Mouse (Mus musculus): ENCODE measurements around the gene Myo18b. TPM values are rescaled to one million over a fixed set of nuclear protein-coding genes. Genes with fewer than 3 reads are reported as not detected.

Myo18b gene
- polyA plus RNA-seq, 1 experiment from 2014 or later, result 0.14 TPM

DNA sequence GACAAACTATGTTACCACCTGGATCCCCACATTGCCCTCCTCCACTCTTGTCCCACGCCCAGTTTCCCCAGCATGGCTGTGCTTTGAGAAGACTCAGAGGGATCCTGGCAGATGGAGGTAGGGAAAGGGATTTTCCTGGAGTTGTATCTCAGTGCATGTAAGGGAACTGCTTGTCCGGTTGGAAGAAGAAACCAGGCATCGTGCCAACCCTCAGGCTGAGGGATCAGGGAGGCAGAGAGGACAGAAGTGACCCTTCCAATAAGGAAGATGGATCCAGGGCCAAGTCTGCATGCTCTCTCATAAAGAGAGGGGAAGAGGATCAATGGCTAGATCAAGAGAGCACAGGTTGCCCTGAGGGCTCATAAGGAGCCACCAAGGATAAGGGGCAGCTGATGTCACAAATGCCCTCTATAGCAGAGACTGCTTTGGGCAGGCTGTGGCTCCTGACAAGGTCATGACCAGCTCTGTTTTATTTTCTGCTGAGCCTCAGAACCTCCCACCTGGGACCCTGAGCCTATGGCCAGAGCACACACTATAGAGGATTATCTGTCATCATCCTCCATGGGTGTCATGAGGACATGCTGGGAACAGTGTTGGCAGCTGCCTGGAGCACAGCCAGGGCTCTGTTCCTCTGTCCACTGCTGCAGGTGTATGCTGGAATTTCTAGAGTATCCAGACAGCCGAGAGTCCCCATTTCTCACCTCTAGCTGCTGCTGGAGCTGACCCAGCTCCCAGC, 105.6 kb downstream of the Myo18b start:
- Histone ChIP-seq H3K4me2 (ENCODE audit: low read depth, low read length) (no peak overlapping the region), H3K9ac (replicated peaks; ENCODE audit: low read length) (no peak overlapping the region), H3K9me3 (replicated peaks; ENCODE audit: control insufficient read depth, low read length) (no peaks in the 10 kb centered on the region), H3K4me1 (ENCODE audit: control insufficient read depth, insufficient read depth, low read length) (no peaks in the 10 kb centered on the region), H3K27ac (replicated peaks; ENCODE audit: low read depth, low read length) (no peak overlapping the region), H3K27me3 (ENCODE audit: control insufficient read depth, insufficient read depth, low read length) (no peaks in the 10 kb centered on the region), H3K36me3 (replicated peaks; ENCODE audit: control insufficient read depth, insufficient read depth, low read depth, low read length) (no peaks in the 10 kb centered on the region), H3K4me3 (ENCODE audit: low read depth, low read length) (no peak overlapping the region)
- DNase-seq (ENCODE audit: low spot score) (no peak), ATAC-seq (replicated peaks; ENCODE audit: insufficient number of reproducible peaks, low FRiP score, low TSS enrichment, low read depth) (no peak)
- WGBS, result 75% methylated on average over 4 of the region's 4 CpGs

DNA sequence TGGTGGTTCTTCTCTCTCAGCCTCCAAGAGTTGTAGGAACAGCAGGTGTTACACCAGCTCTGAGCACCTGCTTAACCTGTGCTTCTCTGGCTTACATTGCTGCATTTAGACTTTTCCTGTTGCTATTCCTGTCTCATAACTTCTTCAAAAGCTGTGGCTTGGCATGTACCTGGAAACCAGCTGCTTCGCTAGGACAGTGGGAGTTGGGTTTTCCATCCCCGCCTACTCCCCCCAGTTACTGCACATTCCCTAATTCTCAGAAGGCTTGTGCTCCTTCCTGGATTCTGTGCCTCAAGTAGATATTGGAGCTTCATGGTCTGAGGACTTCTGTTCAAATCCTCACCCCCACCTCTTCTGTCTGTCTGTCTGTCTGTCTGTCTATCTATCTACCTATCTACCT, 107.7 kb downstream of the Myo18b start:
- no peaks in the 10 kb centered on the region for H3K9me3 ChIP-seq (replicated peaks; ENCODE audit: control insufficient read depth, low read length)
- H3K4me2 ChIP-seq (ENCODE audit: low read depth, low read length), result no peak overlapping the region
- no peaks in the 10 kb centered on the region for H3K4me1 ChIP-seq (ENCODE audit: control insufficient read depth, insufficient read depth, low read length)
- H3K36me3 ChIP-seq (replicated peaks; ENCODE audit: control insufficient read depth, insufficient read depth, low read depth, low read length), result no peaks in the 10 kb centered on the region
- ATAC-seq (replicated peaks; ENCODE audit: insufficient number of reproducible peaks, low FRiP score, low TSS enrichment, low read depth) (no peak), DNase-seq (ENCODE audit: low spot score) (no peak)
- H3K9ac ChIP-seq (replicated peaks; ENCODE audit: low read length), result no peak overlapping the region
- H3K27me3 ChIP-seq (ENCODE audit: control insufficient read depth, insufficient read depth, low read length), result no peaks in the 10 kb centered on the region
- WGBS, result 91% methylated on average over 2 of the region's 2 CpGs
- no peak overlapping the region for H3K4me3 ChIP-seq (ENCODE audit: low read depth, low read length)
- H3K27ac ChIP-seq (replicated peaks; ENCODE audit: low read depth, low read length), result no peak overlapping the region

DNA sequence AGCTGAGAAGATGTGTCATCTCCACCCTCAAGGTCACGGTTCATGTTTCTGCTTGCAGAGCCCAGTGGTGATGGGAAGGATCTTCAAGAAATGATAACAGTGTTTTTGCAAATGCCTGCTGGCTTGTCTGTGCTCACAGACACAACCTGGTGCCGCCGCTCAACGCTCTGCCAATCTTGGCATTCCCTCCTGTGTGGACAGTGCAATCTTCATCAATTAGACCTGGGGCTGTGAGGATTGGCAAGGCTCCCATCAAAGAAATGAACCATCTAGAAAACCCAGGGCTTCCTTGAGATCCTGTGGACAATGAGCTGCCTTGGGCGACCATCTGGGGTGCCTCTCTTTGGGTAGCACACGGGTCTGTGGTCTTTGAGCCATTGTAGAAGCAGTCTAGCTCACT, 109.4 kb downstream of the Myo18b start:
- Histone ChIP-seq H3K27ac (replicated peaks; ENCODE audit: low read depth, low read length) (no peak overlapping the region), H3K4me3 (ENCODE audit: low read depth, low read length) (no peak overlapping the region), H3K9me3 (replicated peaks; ENCODE audit: control insufficient read depth, low read length) (no peaks in the 10 kb centered on the region), H3K4me1 (ENCODE audit: control insufficient read depth, insufficient read depth, low read length) (no peaks in the 10 kb centered on the region), H3K27me3 (ENCODE audit: control insufficient read depth, insufficient read depth, low read length) (no peaks in the 10 kb centered on the region), H3K9ac (replicated peaks; ENCODE audit: low read length) (no peak overlapping the region), H3K36me3 (replicated peaks; ENCODE audit: control insufficient read depth, insufficient read depth, low read depth, low read length) (no peaks in the 10 kb centered on the region), H3K4me2 (ENCODE audit: low read depth, low read length) (no peak overlapping the region)
- ATAC-seq (replicated peaks; ENCODE audit: insufficient number of reproducible peaks, low FRiP score, low TSS enrichment, low read depth) (no peak), DNase-seq (ENCODE audit: low spot score) (no peak)
- 87% methylated on average over 6 of the region's 6 CpGs for WGBS

DNA sequence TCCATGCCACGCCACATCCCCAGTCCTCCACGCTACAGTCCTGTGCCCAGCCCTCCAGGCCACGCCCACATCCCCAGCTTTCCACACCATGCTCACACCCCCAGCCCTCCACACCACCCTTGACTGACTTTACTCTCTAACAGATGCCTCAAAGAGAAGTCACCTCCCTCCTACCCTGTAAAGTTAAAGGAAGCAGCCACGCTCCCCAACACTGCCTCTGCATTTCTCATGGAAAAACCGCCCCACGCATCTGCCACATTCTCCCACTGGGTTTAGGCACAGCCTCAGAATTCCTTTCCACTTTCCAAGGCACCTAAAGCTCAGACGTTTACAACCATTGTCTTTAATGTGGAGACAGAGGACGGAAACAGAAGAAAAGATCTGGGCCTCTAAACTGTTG, 110.1 kb downstream of the Myo18b start:
- Histone ChIP-seq H3K9me3 (replicated peaks; ENCODE audit: control insufficient read depth, low read length) (no peaks in the 10 kb centered on the region), H3K9ac (replicated peaks; ENCODE audit: low read length) (no peak overlapping the region), H3K27ac (replicated peaks; ENCODE audit: low read depth, low read length) (no peak overlapping the region), H3K36me3 (replicated peaks; ENCODE audit: control insufficient read depth, insufficient read depth, low read depth, low read length) (no peaks in the 10 kb centered on the region), H3K4me2 (ENCODE audit: low read depth, low read length) (no peak overlapping the region), H3K4me1 (ENCODE audit: control insufficient read depth, insufficient read depth, low read length) (no peaks in the 10 kb centered on the region), H3K4me3 (ENCODE audit: low read depth, low read length) (no peak overlapping the region), H3K27me3 (ENCODE audit: control insufficient read depth, insufficient read depth, low read length) (no peaks in the 10 kb centered on the region)
- DNase-seq (ENCODE audit: low spot score) (no peak), ATAC-seq (replicated peaks; ENCODE audit: insufficient number of reproducible peaks, low FRiP score, low TSS enrichment, low read depth) (no peak)
- WGBS, result 81% methylated on average over 8 of the region's 8 CpGs

DNA sequence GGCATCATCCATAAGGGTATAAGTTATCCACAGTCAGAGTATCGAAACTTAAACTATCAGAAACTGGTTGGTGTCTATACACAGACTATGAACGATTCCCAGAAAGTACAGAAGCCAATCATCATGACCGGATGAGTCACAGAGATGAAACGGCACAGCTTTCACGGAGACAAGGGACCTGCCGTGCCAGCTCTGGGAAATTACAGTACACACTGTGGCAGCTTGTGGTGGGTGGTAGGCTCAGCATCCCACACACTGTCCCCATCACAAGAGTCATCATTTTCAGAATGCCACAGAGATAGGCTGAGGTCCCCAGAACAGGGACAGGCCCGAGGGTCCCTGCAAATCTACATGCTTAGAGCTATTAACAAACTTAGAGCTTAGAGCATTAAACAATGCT, 114.4 kb downstream of the Myo18b start:
- Histone ChIP-seq H3K4me3 (ENCODE audit: low read depth, low read length) (no peak overlapping the region), H3K27me3 (ENCODE audit: control insufficient read depth, insufficient read depth, low read length) (no peaks in the 10 kb centered on the region), H3K36me3 (replicated peaks; ENCODE audit: control insufficient read depth, insufficient read depth, low read depth, low read length) (no peaks in the 10 kb centered on the region), H3K4me2 (ENCODE audit: low read depth, low read length) (no peak overlapping the region), H3K27ac (replicated peaks; ENCODE audit: low read depth, low read length) (no peak overlapping the region), H3K9me3 (replicated peaks; ENCODE audit: control insufficient read depth, low read length) (no peaks in the 10 kb centered on the region), H3K4me1 (ENCODE audit: control insufficient read depth, insufficient read depth, low read length) (no peaks in the 10 kb centered on the region), H3K9ac (replicated peaks; ENCODE audit: low read length) (no peak overlapping the region)
- ATAC-seq (replicated peaks; ENCODE audit: insufficient number of reproducible peaks, low FRiP score, low TSS enrichment, low read depth), result no peak
- WGBS, result 86% methylated on average over 7 of the region's 7 CpGs
- no peak for DNase-seq (ENCODE audit: low spot score)

DNA sequence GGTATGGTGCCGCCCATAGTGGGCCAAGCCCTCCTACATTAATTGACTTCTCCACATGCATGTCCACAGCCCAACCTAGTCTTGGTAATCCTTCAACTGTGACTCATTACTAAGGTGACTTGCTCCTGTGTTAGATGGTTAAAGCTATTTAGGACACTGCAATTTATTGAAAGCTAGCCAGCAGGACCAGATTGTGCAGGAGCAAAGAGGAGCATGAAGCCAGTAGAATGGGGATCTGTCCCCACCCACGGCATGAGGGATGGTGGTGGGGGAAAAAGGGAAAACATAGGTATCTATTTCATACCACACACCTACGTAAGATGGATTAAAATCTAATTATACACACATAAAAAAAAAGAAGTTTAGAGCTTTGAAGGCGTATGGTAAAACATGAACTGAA, 114.9 kb downstream of the Myo18b start:
- ATAC-seq (replicated peaks; ENCODE audit: insufficient number of reproducible peaks, low FRiP score, low TSS enrichment, low read depth), result no peak
- Histone ChIP-seq H3K4me2 (ENCODE audit: low read depth, low read length) (no peak overlapping the region), H3K9ac (replicated peaks; ENCODE audit: low read length) (no peak overlapping the region), H3K27me3 (ENCODE audit: control insufficient read depth, insufficient read depth, low read length) (no peaks in the 10 kb centered on the region), H3K36me3 (replicated peaks; ENCODE audit: control insufficient read depth, insufficient read depth, low read depth, low read length) (no peaks in the 10 kb centered on the region), H3K9me3 (replicated peaks; ENCODE audit: control insufficient read depth, low read length) (no peaks in the 10 kb centered on the region), H3K4me3 (ENCODE audit: low read depth, low read length) (no peak overlapping the region), H3K27ac (replicated peaks; ENCODE audit: low read depth, low read length) (no peak overlapping the region), H3K4me1 (ENCODE audit: control insufficient read depth, insufficient read depth, low read length) (no peaks in the 10 kb centered on the region)
- WGBS, result 86% methylated on average over 4 of the region's 4 CpGs
- DNase-seq (ENCODE audit: low spot score), result no peak

DNA sequence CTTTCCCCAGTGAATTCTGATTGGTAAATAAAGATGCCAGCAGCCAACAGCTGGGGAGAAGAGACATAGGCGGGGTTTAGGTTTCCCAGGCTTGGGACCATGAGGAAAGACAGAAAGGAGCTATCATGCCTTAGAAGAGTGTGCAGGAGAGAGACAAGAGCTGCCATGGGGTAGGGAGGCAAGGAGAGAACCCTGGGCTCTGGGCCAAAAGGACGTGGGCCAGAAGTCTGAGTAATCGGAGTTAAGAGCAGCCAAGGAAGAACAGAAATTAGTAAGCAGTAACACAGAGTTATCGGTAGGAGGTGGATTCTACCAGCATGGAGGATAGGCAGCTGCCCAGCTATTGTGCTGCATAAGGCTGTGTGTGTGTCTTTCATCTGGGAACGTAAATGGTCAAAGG, 115.8 kb downstream of the Myo18b start:
- no peak overlapping the region for H3K4me2 ChIP-seq (ENCODE audit: low read depth, low read length)
- WGBS, result 75% methylated on average over 5 of the region's 5 CpGs

DNA sequence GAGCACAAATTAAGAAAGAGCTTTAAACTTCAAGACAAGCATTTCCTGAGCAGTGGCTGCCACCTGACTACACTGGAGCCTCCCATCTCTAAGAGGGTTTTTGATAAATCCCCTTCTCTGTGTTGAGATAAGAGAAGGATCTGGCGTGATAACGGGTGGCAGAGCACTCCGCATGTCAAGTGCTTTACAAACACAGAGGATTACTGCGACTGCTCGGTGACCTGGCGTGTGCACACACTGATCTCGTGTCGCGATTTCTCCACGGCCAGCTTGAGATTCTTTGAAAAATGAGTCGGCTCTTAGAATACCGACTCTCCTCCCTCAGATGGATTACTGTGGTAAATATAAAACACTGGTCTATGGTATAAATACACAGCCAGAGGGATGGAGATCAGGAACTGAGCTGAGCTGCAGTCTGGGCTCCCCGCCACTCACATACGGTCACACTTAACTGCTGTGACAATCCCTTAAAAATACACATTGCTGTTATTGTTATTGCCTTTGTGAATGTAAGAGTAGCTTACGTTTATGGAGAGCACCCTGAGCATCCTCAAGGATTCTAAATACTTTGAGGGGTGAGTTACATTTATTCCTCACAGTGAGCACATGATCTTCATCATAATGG, 119.3 kb downstream of the Myo18b start:
- Histone ChIP-seq H3K27ac (replicated peaks; ENCODE audit: low read depth, low read length) (no peak overlapping the region), H3K9ac (replicated peaks; ENCODE audit: low read length) (no peak overlapping the region), H3K9me3 (replicated peaks; ENCODE audit: control insufficient read depth, low read length) (no peaks in the 10 kb centered on the region), H3K4me3 (ENCODE audit: low read depth, low read length) (no peak overlapping the region), H3K4me2 (ENCODE audit: low read depth, low read length) (no peak overlapping the region), H3K27me3 (ENCODE audit: control insufficient read depth, insufficient read depth, low read length) (no peaks in the 10 kb centered on the region), H3K36me3 (replicated peaks; ENCODE audit: control insufficient read depth, insufficient read depth, low read depth, low read length) (no peaks in the 10 kb centered on the region), H3K4me1 (ENCODE audit: control insufficient read depth, insufficient read depth, low read length) (no peaks in the 10 kb centered on the region)
- DNase-seq (ENCODE audit: low spot score) (no peak), ATAC-seq (replicated peaks; ENCODE audit: insufficient number of reproducible peaks, low FRiP score, low TSS enrichment, low read depth) (no peak)
- WGBS, result 69% methylated on average over 15 of the region's 15 CpGs

More for the DNA sequence above, 115.8 kb downstream of the Myo18b start:
- Histone ChIP-seq H3K27ac (replicated peaks; ENCODE audit: low read depth, low read length) (no peak overlapping the region), H3K9me3 (replicated peaks; ENCODE audit: control insufficient read depth, low read length) (no peaks in the 10 kb centered on the region), H3K9ac (replicated peaks; ENCODE audit: low read length) (no peak overlapping the region), H3K4me3 (ENCODE audit: low read depth, low read length) (no peak overlapping the region), H3K36me3 (replicated peaks; ENCODE audit: control insufficient read depth, insufficient read depth, low read depth, low read length) (no peaks in the 10 kb centered on the region), H3K4me1 (ENCODE audit: control insufficient read depth, insufficient read depth, low read length) (no peaks in the 10 kb centered on the region), H3K27me3 (ENCODE audit: control insufficient read depth, insufficient read depth, low read length) (no peaks in the 10 kb centered on the region)
- no peak for DNase-seq (ENCODE audit: low spot score)
- ATAC-seq (replicated peaks; ENCODE audit: insufficient number of reproducible peaks, low FRiP score, low TSS enrichment, low read depth), result no peak

All from embryonic facial prominence, embryonic 11.5 days (tissue).